Mouse (Mus musculus) embryo, embryonic 10 days (tissue): ENCODE measurements at regions not wholly inside any gene's neighbourhood (a gene's known extent, or its start where the extent isn't known, plus 50 kb on each side); places are given as distances from the start of the nearest gene placed in this dataset.
A peak's percentile ranks its signal among the peaks of the same experiment; 100 is the strongest.

ENCODE experiments used
- DNase-seq: peaks from one replicate; pipeline ENCODE4 v3.0.0-alpha.2; 2015; ENCODE audit warnings: low spot score

- DNase-seq = peak; percentile 10
These were observed 231.9 kb downstream of the Ttc32 start for GRCm38 (mm10) chr12:9261662-9262061.

- DNase-seq = no peak
These were observed 236.4 kb downstream of the Ttc32 start for GRCm38 (mm10) chr12:9266221-9266620.

- DNase-seq = no peak
These were observed 241.7 kb downstream of the Ttc32 start for GRCm38 (mm10) chr12:9271484-9271883.

- DNase-seq = no peak
These were observed 244.4 kb downstream of the Ttc32 start for GRCm38 (mm10) chr12:9274181-9274580.

- DNase-seq = peak; percentile 15
These were observed 245.9 kb downstream of the Ttc32 start for GRCm38 (mm10) chr12:9275697-9276096.

- DNase-seq = no peak
These were observed 248.9 kb downstream of the Ttc32 start for GRCm38 (mm10) chr12:9278735-9279134.

- no peak for DNase-seq
These were observed 250.3 kb downstream of the Ttc32 start for GRCm38 (mm10) chr12:9279893-9280605.

GRCm38 (mm10) chr12:9287271-9287670 lies 257.5 kb downstream of the Ttc32 start:
- no peak for DNase-seq

- no peak for DNase-seq
These were observed 262.9 kb downstream of the Ttc32 start for GRCm38 (mm10) chr12:9292656-9293055.

- DNase-seq = no peak
These were observed 265.4 kb downstream of the Ttc32 start for GRCm38 (mm10) chr12:9295211-9295610.

GRCm38 (mm10) chr12:9298848-9299655 lies 269.3 kb downstream of the Ttc32 start:
- peak; percentile 18 for DNase-seq

GRCm38 (mm10) chr12:9304146-9304545 lies 265.8 kb upstream of the Osr1 start:
- no peak for DNase-seq

- DNase-seq = peak; percentile 30
These were observed 231.8 kb upstream of the Osr1 start for GRCm38 (mm10) chr12:9337891-9338672.

GRCm38 (mm10) chr12:9338801-9339231 lies 231.1 kb upstream of the Osr1 start:
- peak; percentile 68 for DNase-seq

GRCm38 (mm10) chr12:9340769-9341168 lies 229.1 kb upstream of the Osr1 start:
- DNase-seq = no peak

GRCm38 (mm10) chr12:9345359-9345758 lies 224.6 kb upstream of the Osr1 start:
- peak; percentile 49 for DNase-seq

- DNase-seq = no peak
These were observed 214.4 kb upstream of the Osr1 start for GRCm38 (mm10) chr12:9355512-9355911.

- no peak for DNase-seq
These were observed 212.1 kb upstream of the Osr1 start for GRCm38 (mm10) chr12:9357856-9358255.

- no peak for DNase-seq
These were observed 211.0 kb upstream of the Osr1 start for GRCm38 (mm10) chr12:9358872-9359271.

GRCm38 (mm10) chr12:9365931-9366330 lies 204.0 kb upstream of the Osr1 start:
- DNase-seq = no peak

GRCm38 (mm10) chr12:9368682-9369081 lies 201.2 kb upstream of the Osr1 start:
- no peak for DNase-seq

- no peak for DNase-seq
These were observed 168.0 kb upstream of the Osr1 start for GRCm38 (mm10) chr12:9401956-9402355.

GRCm38 (mm10) chr12:9404981-9405380 lies 164.9 kb upstream of the Osr1 start:
- DNase-seq = no peak
